Mouse (Mus musculus) C3H10T1/2 (cell line): ENCODE results near the gene Slc22a8. TPM values are rescaled to one million over a fixed set of nuclear protein-coding genes. Genes with fewer than 3 reads are reported as not detected.

ENCODE experiments used
- polyA plus RNA-seq, 2 experiments: library from polyadenylated mRNA; unstranded; fragments of >200 nt; fragmentation: generic; extraction: Trizol; gene quantifications; one replicate each; pipeline ENCODE4 v1.2.1; 2012; ENCODE audit warnings: missing spikeins in 2 of 2

The Slc22a8 gene
- polyA plus RNA-seq = not detected

GRCm38 (mm10) chr19:8590954-8591353 is at the start of gene Slc22a8:
Slc22a8 (plus strand) TSS chr19:8591254.

DNA sequence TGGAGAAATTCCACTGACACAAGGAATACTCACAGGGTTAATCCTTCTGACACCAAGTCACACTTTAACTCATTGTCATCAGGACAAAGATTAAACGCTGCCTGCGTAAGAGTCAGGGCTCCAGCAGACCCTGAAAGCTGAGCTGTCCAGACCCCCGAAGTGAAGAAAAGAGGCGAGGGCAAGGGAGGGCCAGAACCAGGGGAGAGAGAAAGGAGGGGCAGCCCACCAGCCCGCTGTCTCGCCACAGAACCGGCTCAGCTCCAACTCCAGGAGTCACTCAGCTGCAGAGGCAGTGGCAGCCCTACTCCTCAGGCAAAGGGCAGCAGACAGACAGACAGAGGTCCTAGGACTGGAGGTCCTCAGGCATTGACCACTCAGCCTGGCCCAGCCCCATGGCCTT is 26.9 kb downstream of the Slc22a8 start, which contains the start of gene Slc22a6:
Gene Slc22a6 (plus strand): TSS at position 136 of the 400 bp plus-strand sequence.

Other genes starting within 250 kb of the Slc22a8 start
- not detected for gene Slc22a30, start 186.1 kb upstream of the Slc22a8 start, polyA plus RNA-seq
- gene Slc22a6, start 26.8 kb downstream of the Slc22a8 start, polyA plus RNA-seq = not detected
- gene Chrm1, start 72.5 kb downstream of the Slc22a8 start, polyA plus RNA-seq = under 1 TPM; 0.01 to 0.09 TPM
- gene Slc3a2, start 132.1 kb downstream of the Slc22a8 start, polyA plus RNA-seq = 100 to 1,000 TPM; 109 to 260 TPM
- 100 to 1,000 TPM in 1 of 2 experiments, 10 to 100 TPM in 1; 60.8 to 195 TPM for gene Wdr74, start 144.6 kb downstream of the Slc22a8 start, polyA plus RNA-seq
- 1 to 10 TPM; 1.5 to 1.8 TPM for gene 1700092M07Rik, start 149.5 kb downstream of the Slc22a8 start, polyA plus RNA-seq
- gene Stx5a, start 150.2 kb downstream of the Slc22a8 start, polyA plus RNA-seq = 100 to 1,000 TPM in 1 of 2 experiments, 10 to 100 TPM in 1; 33.2 to 112 TPM
- gene Nxf1, start 165.8 kb downstream of the Slc22a8 start, polyA plus RNA-seq = 100 to 1,000 TPM in 1 of 2 experiments, 10 to 100 TPM in 1; 63.1 to 106 TPM
- 100 to 1,000 TPM; 211 to 253 TPM for gene Tmem223, start 179.7 kb downstream of the Slc22a8 start, polyA plus RNA-seq
- 10 to 100 TPM; 43.2 to 61.1 TPM for gene Tmem179b, start 183.2 kb downstream of the Slc22a8 start, polyA plus RNA-seq
- gene Taf6l, start 195.2 kb downstream of the Slc22a8 start, polyA plus RNA-seq = 10 to 100 TPM; 24.9 to 37.5 TPM
- gene Polr2g, start 207.3 kb downstream of the Slc22a8 start, polyA plus RNA-seq = 100 to 1,000 TPM; 100 to 147 TPM
- 1 to 10 TPM; 2.6 to 5.2 TPM for gene Zbtb3, start 211.3 kb downstream of the Slc22a8 start, polyA plus RNA-seq
- 10 to 100 TPM in 1 of 2 experiments, 1 to 10 TPM in 1; 1.9 to 14.9 TPM for gene Ttc9c, start 228.1 kb downstream of the Slc22a8 start, polyA plus RNA-seq
- 10 to 100 TPM in 1 of 2 experiments, 1 to 10 TPM in 1; 7.6 to 49.9 TPM for gene Hnrnpul2, start 228.8 kb downstream of the Slc22a8 start, polyA plus RNA-seq
- gene AC129217.1, start 238.5 kb downstream of the Slc22a8 start, polyA plus RNA-seq = 1 to 10 TPM in 1 of 2 experiments, under 1 TPM in 1; 0.19 to 1.1 TPM
- 10 to 100 TPM; 11.7 to 29.0 TPM for gene Bscl2, start 246.2 kb downstream of the Slc22a8 start, polyA plus RNA-seq
- under 1 TPM; 0.04 to 0.41 TPM for gene Gng3, start 247.9 kb downstream of the Slc22a8 start, polyA plus RNA-seq